Mouse (Mus musculus): ENCODE data around the gene Slc36a2.

DNA sequence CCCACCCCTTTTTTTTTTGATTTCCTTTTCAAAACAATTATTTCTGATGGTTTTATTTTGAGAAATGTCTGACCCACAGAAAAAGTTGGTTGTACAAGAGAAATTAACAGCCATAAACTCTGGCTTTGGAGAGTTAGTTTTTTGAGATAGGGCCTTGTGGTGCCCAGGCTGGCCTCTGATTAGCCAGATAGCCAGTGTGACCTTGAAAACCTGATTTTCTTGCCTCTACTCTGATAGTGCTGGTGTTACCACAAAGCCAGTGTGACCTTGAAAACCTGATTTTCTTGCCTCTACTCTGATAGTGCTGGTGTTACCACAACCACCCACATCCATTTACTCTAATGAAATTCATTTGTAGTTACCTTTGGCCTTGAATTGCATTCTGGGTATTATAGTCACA is 47.2 kb downstream of the Slc36a2 start:
- no peak for TF ChIP-seq CTCF (IDR thresholded peaks at IDR 0.05; ENCODE audit: low read depth)
- no peak for TF ChIP-seq EP300 (IDR thresholded peaks at IDR 0.05; ENCODE audit: low read depth)
